Mouse (Mus musculus): ENCODE measurements around the gene Rgs14.

Rgs14 gene

DNA sequence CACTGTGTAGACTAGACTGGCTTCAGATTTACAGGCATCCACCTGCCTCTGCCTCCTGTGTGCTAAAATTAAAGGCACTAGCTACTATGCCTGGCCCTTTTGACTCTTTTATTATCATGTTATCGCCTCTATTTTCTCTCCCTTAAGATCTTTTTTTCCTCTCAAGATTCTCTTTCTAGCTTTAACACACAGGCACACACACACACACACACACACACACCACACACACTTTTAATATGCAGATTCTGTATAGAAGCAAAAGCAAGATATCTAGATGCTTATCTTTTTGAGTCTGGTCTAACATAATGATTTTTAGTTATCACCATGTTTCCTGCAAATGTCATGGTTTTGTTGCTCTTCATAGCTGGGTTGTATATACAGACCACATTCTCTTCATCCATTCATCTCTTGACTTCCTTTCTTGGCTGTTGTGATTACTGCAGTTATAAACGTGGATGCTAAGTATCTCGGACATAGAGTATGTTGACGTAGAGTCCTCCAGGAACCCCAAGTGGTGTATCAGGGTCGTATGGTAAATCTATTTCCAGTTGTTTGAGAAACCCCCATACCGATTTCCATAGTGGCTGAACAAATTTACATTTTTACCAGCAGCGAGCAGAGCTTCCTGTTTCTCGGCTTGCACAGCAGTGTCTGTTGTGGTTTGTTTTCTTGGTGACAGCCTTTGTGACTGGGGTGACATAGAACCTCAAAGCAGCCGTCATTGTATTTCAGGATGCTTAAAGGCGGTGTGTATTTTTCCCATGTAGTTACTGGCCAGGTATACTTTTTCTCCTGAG is 62.6 kb downstream of the Rgs14 start:
- no peak for DNase-seq (ENCODE audit: extremely low spot score, low read depth, low spot score)

Data from hindlimb bud, embryonic 11.5 days (tissue).